In genomic region chr16:96280719-96281605, GRCm38 (mm10) we compare ENCODE assay signal across 9 mouse cellular contexts. TPM values are rescaled to one million over a fixed set of nuclear protein-coding genes. Genes with fewer than 3 reads are reported as not detected.
DNase-seq lines count a peak whose midpoint lies in the region; ATAC-seq and TF ChIP-seq lines count a peak whose summit lies in the region.
"Had no signal": no experiment of that assay in that cellular context is flagged by ENCODE, and none has a peak within 500 bp of the region (broad histone marks: within the 10 kb centered on the region; RNA-seq: fewer than 3 reads in every experiment).

No protein-coding gene starts in this region.

- no peaks in the 10 kb centered on the region for H3K36me3 ChIP-seq in embryonic facial prominence, embryonic 10.5 days (replicated peaks)
- H3K36me3 ChIP-seq in heart, postnatal 0 days (replicated peaks; ENCODE audit: control insufficient read depth, insufficient read depth, low read length), result no peaks in the 10 kb centered on the region
- H3K36me3 ChIP-seq in liver, embryonic 13.5 days, result no peaks in the 10 kb centered on the region

- peak overlapping the region; percentile 46 for H3K4me2 ChIP-seq in heart, postnatal 0 days (ENCODE audit: low read depth, low read length)
- peak overlapping the region; percentile 48 for H3K4me2 ChIP-seq in liver, embryonic 13.5 days

- H3K4me1 ChIP-seq in embryonic facial prominence, embryonic 10.5 days, result peaks cover 22% of the 10 kb centered on the region
- H3K4me1 ChIP-seq in heart, postnatal 0 days (ENCODE audit: control insufficient read depth, insufficient read depth), result no peaks in the 10 kb centered on the region
- no peaks in the 10 kb centered on the region for H3K4me1 ChIP-seq in liver, embryonic 13.5 days (replicated peaks)

- H3K4me3 ChIP-seq in embryonic facial prominence, embryonic 10.5 days, result peak overlapping the region; percentile 62
- peak overlapping the region; percentile 20 for H3K4me3 ChIP-seq in heart, postnatal 0 days (ENCODE audit: low read depth, low read length)
- H3K4me3 ChIP-seq in liver, embryonic 13.5 days (replicated peaks), result no peak overlapping the region

- H3K9me3 ChIP-seq in embryonic facial prominence, embryonic 10.5 days, result no peaks in the 10 kb centered on the region
- no peaks in the 10 kb centered on the region for H3K9me3 ChIP-seq in heart, postnatal 0 days (replicated peaks; ENCODE audit: control insufficient read depth, low read length)
- H3K9me3 ChIP-seq in liver, embryonic 13.5 days (replicated peaks), result no peaks in the 10 kb centered on the region

- peaks cover 55% of the 10 kb centered on the region for H3K27me3 ChIP-seq in embryonic facial prominence, embryonic 10.5 days (replicated peaks; ENCODE audit: low read depth, poor library complexity, severe bottlenecking)
- peaks cover 29% of the 10 kb centered on the region for H3K27me3 ChIP-seq in heart, postnatal 0 days (ENCODE audit: control insufficient read depth, insufficient read depth, low read length)
- peaks cover 34% of the 10 kb centered on the region for H3K27me3 ChIP-seq in liver, embryonic 13.5 days

- H3K27ac ChIP-seq in embryonic facial prominence, embryonic 10.5 days (replicated peaks), result peak overlapping the region; percentile 62
- H3K27ac ChIP-seq in heart, postnatal 0 days (ENCODE audit: low read depth), result no peak overlapping the region
- H3K27ac ChIP-seq in liver, embryonic 13.5 days, result no peak overlapping the region

- TF ChIP-seq CTCF in heart, postnatal 0 days (IDR thresholded peaks at IDR 0.05; ENCODE audit: low read depth), result no peak

- 3% methylated on average over 38 of the region's 38 CpGs for WGBS in embryonic facial prominence, embryonic 10.5 days
- WGBS in heart, postnatal 0 days, result 6% methylated on average over 38 of the region's 38 CpGs
- WGBS in liver, embryonic 13.5 days (ENCODE audit: insufficient replicate concordance), result 9% methylated on average over 38 of the region's 38 CpGs

- TF ChIP-seq EP300 in heart, postnatal 0 days (IDR thresholded peaks at IDR 0.05; ENCODE audit: low read depth), result no peak

- peak; percentile 44 for ATAC-seq in heart, postnatal 0 days (ENCODE audit: insufficient read depth, low read depth)
- ATAC-seq in liver, embryonic 13.5 days (ENCODE audit: low read depth), result no peak

- peak; percentile 24 for DNase-seq in thymus, postnatal 4 days
- DNase-seq in thymus, postnatal 14 days, result no peak
- peak; percentile 76 for DNase-seq in embryonic facial prominence, embryonic 10.5 days (ENCODE audit: low spot score)
- peak; percentile 8 for DNase-seq in heart, postnatal 0 days (ENCODE audit: low spot score)
- DNase-seq in kidney, postnatal 14 days, result peak; percentile 69
- no peak for DNase-seq in liver, embryonic 13.5 days
- peak; percentile 60 for DNase-seq in retina, embryonic 14.5 days (ENCODE audit: low spot score)
- no peak for DNase-seq in thymus, adult 18-20 months

- H3K9ac ChIP-seq in heart, postnatal 0 days (replicated peaks; ENCODE audit: low read depth, low read length), result no peak overlapping the region
- H3K9ac ChIP-seq in liver, embryonic 13.5 days, result no peak overlapping the region

RNA-seq across cellular contexts. Expression of gene B3galt5, which starts 45.4 kb away (rescaled TPM):
- polyA plus RNA-seq in embryonic facial prominence, embryonic 10.5 days (2016; fragmentation: Nextera tagmentation; extraction: Ambion mirVana), result 0.24 and 0.32 TPM in 2 replicates
- total RNA-seq in heart, postnatal 0 days (2014; rRNA removed; ENCODE audit: low replicate concordance), result 0.08 TPM in 1 of 2 replicates, not detected in the other
- polyA plus RNA-seq in heart, postnatal 0 days (2015; fragmentation: Nextera tagmentation; extraction: Ambion mirVana), result not detected in 2 replicates
- 0.06 and 0.21 TPM in 2 replicates for polyA plus RNA-seq in liver, embryonic 13.5 days (2015; fragmentation: Nextera tagmentation; extraction: Ambion mirVana)
- total RNA-seq: liver, adult 2 months had no signal

Comparison
In these comparisons a context has a peak if more than half of its experiments do, and no peak if none do; other contexts are left out.
1. DNase-seq: peak in thymus, postnatal 4 days (single experiment), embryonic facial prominence, embryonic 10.5 days (single experiment), heart, postnatal 0 days (single experiment), kidney, postnatal 14 days (single experiment) and retina, embryonic 14.5 days (single experiment); none in thymus, postnatal 14 days (single experiment), liver, embryonic 13.5 days (single experiment) and thymus, adult 18-20 months (0 of 2).